Mouse (Mus musculus) layer of hippocampus, adult 11-12 months (tissue): ENCODE results near the gene Sox8.
A peak's percentile ranks its signal among the peaks of the same experiment; 100 is the strongest.

ENCODE experiments used
- DNase-seq: peaks from one replicate; pipeline ENCODE4 v3.0.0; 2022; ENCODE audit warnings: low spot score

The Sox8 gene

GRCm38 (mm10) chr17:25555666-25556629 lies 14.5 kb downstream of the Sox8 start:
- peak; percentile 83 for DNase-seq

GRCm38 (mm10) chr17:25555159-25555558 lies 15.3 kb downstream of the Sox8 start:
- no peak for DNase-seq

GRCm38 (mm10) chr17:25551313-25551712 lies 19.2 kb downstream of the Sox8 start:
- DNase-seq, result no peak

GRCm38 (mm10) chr17:25550020-25550419 lies 20.5 kb downstream of the Sox8 start:
- DNase-seq, result no peak

- DNase-seq, result no peak
These were observed 23.5 kb downstream of the Sox8 start for GRCm38 (mm10) chr17:25547026-25547425.

- DNase-seq, result no peak
These were observed 28.7 kb downstream of the Sox8 start for GRCm38 (mm10) chr17:25541768-25542167.

GRCm38 (mm10) chr17:25540731-25541130 lies 29.8 kb downstream of the Sox8 start:
- no peak for DNase-seq

GRCm38 (mm10) chr17:25538945-25539875 lies 31.3 kb downstream of the Sox8 start:
- DNase-seq, result peak; percentile 34

- no peak for DNase-seq
These were observed 40.0 kb downstream of the Sox8 start for GRCm38 (mm10) chr17:25530357-25531022.

- DNase-seq, result no peak
These were observed 48.4 kb downstream of the Sox8 start for GRCm38 (mm10) chr17:25522080-25522479.

- DNase-seq, result no peak
These were observed 50.0 kb downstream of the Sox8 start for GRCm38 (mm10) chr17:25520492-25520891.

- peak; percentile 70 for DNase-seq
These were observed 51.0 kb downstream of the Sox8 start for GRCm38 (mm10) chr17:25519511-25519910.

GRCm38 (mm10) chr17:25518144-25518543 lies 52.3 kb downstream of the Sox8 start:
- DNase-seq, result peak; percentile 73

GRCm38 (mm10) chr17:25516315-25516714 lies 54.2 kb downstream of the Sox8 start:
- DNase-seq, result no peak
